Mouse (Mus musculus): ENCODE measurements around the gene Prcc. TPM values are rescaled to one million over a fixed set of nuclear protein-coding genes. Genes with fewer than 3 reads are reported as not detected.
"Not testable (repeated sequence)": the region's sequence is repeated elsewhere in the genome, so short reads cannot be mapped to it uniquely, and the experiment has no call there.

Prcc gene
- polyA plus RNA-seq, 1 experiment from 2014 or later: 16.5 TPM

GRCm38 (mm10) chr3:87829025-87829424 is 56.4 kb downstream of the Prcc start:
- Histone ChIP-seq H3K27ac (replicated peaks) (no peak overlapping the region), H3K36me3 (no peaks in the 10 kb centered on the region), H3K4me1 (no peaks in the 10 kb centered on the region), H3K9me3 (no peaks in the 10 kb centered on the region), H3K9ac (replicated peaks) (no peak overlapping the region), H3K4me3 (no peak overlapping the region), H3K27me3 (no peaks in the 10 kb centered on the region), H3K4me2 (replicated peaks) (no peak overlapping the region)
- ATAC-seq (replicated peaks): no peak
- WGBS: 57% methylated on average over 10 of the region's 10 CpGs

- Histone ChIP-seq H3K4me1 (no peaks in the 10 kb centered on the region), H3K9ac (replicated peaks) (no peak overlapping the region), H3K9me3 (no peaks in the 10 kb centered on the region), H3K36me3 (no peaks in the 10 kb centered on the region), H3K27ac (replicated peaks) (no peak overlapping the region), H3K4me2 (replicated peaks) (no peak overlapping the region), H3K27me3 (no peaks in the 10 kb centered on the region), H3K4me3 (no peak overlapping the region)
- ATAC-seq (replicated peaks): no peak
- WGBS: 42% methylated on average over 4 of the region's 4 CpGs
Observed at GRCm38 (mm10) chr3:87828435-87828834, 57.0 kb downstream of the Prcc start.

GRCm38 (mm10) chr3:87824206-87824605 is 61.2 kb downstream of the Prcc start, which contains the start of gene Pear1:
Gene Pear1, minus strand, starts transcription at chr3:87824306.
- WGBS: 92% methylated on average over 1 of the region's 1 CpGs
- H3K27ac ChIP-seq (replicated peaks); H3K4me3 ChIP-seq; H3K9me3 ChIP-seq; H3K4me2 ChIP-seq (replicated peaks); H3K9ac ChIP-seq (replicated peaks); H3K36me3 ChIP-seq; H3K27me3 ChIP-seq; ATAC-seq (replicated peaks); H3K4me1 ChIP-seq: not testable (repeated sequence)

GRCm38 (mm10) chr3:87818226-87818625 is 67.2 kb downstream of the Prcc start:
- ATAC-seq (replicated peaks): no peak
- Histone ChIP-seq H3K27me3 (no peaks in the 10 kb centered on the region), H3K9ac (replicated peaks) (no peak overlapping the region), H3K4me2 (replicated peaks) (no peak overlapping the region), H3K4me3 (no peak overlapping the region), H3K27ac (replicated peaks) (no peak overlapping the region), H3K4me1 (no peaks in the 10 kb centered on the region), H3K9me3 (no peaks in the 10 kb centered on the region), H3K36me3 (no peaks in the 10 kb centered on the region)
- WGBS: 69% methylated on average over 12 of the region's 12 CpGs

- Histone ChIP-seq H3K36me3 (no peaks in the 10 kb centered on the region), H3K27ac (replicated peaks) (no peak overlapping the region), H3K9ac (replicated peaks) (no peak overlapping the region), H3K9me3 (no peaks in the 10 kb centered on the region), H3K27me3 (peaks cover 2% of the 10 kb centered on the region; the same call in 1 of the 2 replicates), H3K4me2 (replicated peaks) (no peak overlapping the region; the same call in 1 of the 2 replicates), H3K4me3 (no peak overlapping the region), H3K4me1 (no peaks in the 10 kb centered on the region)
- 4% methylated on average over 12 of the region's 12 CpGs for WGBS
- ATAC-seq (replicated peaks): peak; percentile 60; the same call in 1 of the 2 replicates
Observed at GRCm38 (mm10) chr3:87816646-87817093, 68.7 kb downstream of the Prcc start.

GRCm38 (mm10) chr3:87816166-87816565 is 69.2 kb downstream of the Prcc start:
- no peaks in the 10 kb centered on the region for H3K9me3 ChIP-seq
- H3K9ac ChIP-seq (replicated peaks): no peak overlapping the region
- H3K4me1 ChIP-seq: no peaks in the 10 kb centered on the region
- no peak overlapping the region for H3K4me2 ChIP-seq (replicated peaks)
- WGBS: 73% methylated on average over 6 of the region's 6 CpGs
- no peak for ATAC-seq (replicated peaks)
- H3K27ac ChIP-seq (replicated peaks): no peak overlapping the region
- H3K27me3 ChIP-seq: peaks cover 7% of the 10 kb centered on the region; the same call in 1 of the 2 replicates
- no peaks in the 10 kb centered on the region for H3K36me3 ChIP-seq
- no peak overlapping the region for H3K4me3 ChIP-seq

- Histone ChIP-seq H3K9ac (replicated peaks) (no peak overlapping the region), H3K27me3 (peaks cover 39% of the 10 kb centered on the region), H3K4me3 (no peak overlapping the region), H3K4me2 (replicated peaks) (no peak overlapping the region), H3K9me3 (no peaks in the 10 kb centered on the region), H3K36me3 (no peaks in the 10 kb centered on the region), H3K4me1 (peaks cover 7% of the 10 kb centered on the region), H3K27ac (replicated peaks) (no peak overlapping the region)
- 68% methylated on average over 10 of the region's 10 CpGs for WGBS
- ATAC-seq (replicated peaks): no peak
Observed at GRCm38 (mm10) chr3:87812873-87813272, 72.5 kb downstream of the Prcc start.

GRCm38 (mm10) chr3:87812413-87812812 is 73.0 kb downstream of the Prcc start:
- Histone ChIP-seq H3K27me3 (peaks cover 43% of the 10 kb centered on the region), H3K9ac (replicated peaks) (no peak overlapping the region), H3K27ac (replicated peaks) (no peak overlapping the region), H3K9me3 (no peaks in the 10 kb centered on the region), H3K4me3 (no peak overlapping the region), H3K4me2 (replicated peaks) (no peak overlapping the region), H3K36me3 (no peaks in the 10 kb centered on the region), H3K4me1 (peaks cover 7% of the 10 kb centered on the region)
- no peak for ATAC-seq (replicated peaks)
- 79% methylated on average over 4 of the region's 4 CpGs for WGBS

GRCm38 (mm10) chr3:87811297-87811696 is 74.1 kb downstream of the Prcc start:
- Histone ChIP-seq H3K27me3 (peaks cover 43% of the 10 kb centered on the region), H3K4me3 (no peak overlapping the region), H3K9ac (replicated peaks) (no peak overlapping the region), H3K4me2 (replicated peaks) (no peak overlapping the region), H3K4me1 (peaks cover 7% of the 10 kb centered on the region), H3K9me3 (no peaks in the 10 kb centered on the region), H3K27ac (replicated peaks) (no peak overlapping the region), H3K36me3 (no peaks in the 10 kb centered on the region)
- no peak for ATAC-seq (replicated peaks)
- 82% methylated on average over 8 of the region's 8 CpGs for WGBS

GRCm38 (mm10) chr3:87809322-87809962 is 76.0 kb downstream of the Prcc start:
- WGBS: 5% methylated on average over 28 of the region's 28 CpGs
- 0 out of 2 replicates have a peak, but pooled peaks have one; percentile 38 for ATAC-seq (replicated peaks)
- H3K36me3 ChIP-seq: no peaks in the 10 kb centered on the region
- H3K4me3 ChIP-seq: peak overlapping the region; percentile 16
- peak overlapping the region; percentile 26 for H3K4me2 ChIP-seq (replicated peaks)
- peaks cover 7% of the 10 kb centered on the region for H3K4me1 ChIP-seq
- H3K9me3 ChIP-seq: no peaks in the 10 kb centered on the region
- H3K27me3 ChIP-seq: peaks cover 54% of the 10 kb centered on the region
- no peak overlapping the region for H3K27ac ChIP-seq (replicated peaks)
- H3K9ac ChIP-seq (replicated peaks): no peak overlapping the region
